Mouse (Mus musculus): Measurements from ENCODE around the gene Mat2a. TPM values are rescaled to one million over a fixed set of nuclear protein-coding genes. Genes with fewer than 3 reads are reported as not detected.

Gene Mat2a
- total and polyA plus RNA-seq, 3 experiments = 319 to 3,179 (median 357) TPM

DNA sequence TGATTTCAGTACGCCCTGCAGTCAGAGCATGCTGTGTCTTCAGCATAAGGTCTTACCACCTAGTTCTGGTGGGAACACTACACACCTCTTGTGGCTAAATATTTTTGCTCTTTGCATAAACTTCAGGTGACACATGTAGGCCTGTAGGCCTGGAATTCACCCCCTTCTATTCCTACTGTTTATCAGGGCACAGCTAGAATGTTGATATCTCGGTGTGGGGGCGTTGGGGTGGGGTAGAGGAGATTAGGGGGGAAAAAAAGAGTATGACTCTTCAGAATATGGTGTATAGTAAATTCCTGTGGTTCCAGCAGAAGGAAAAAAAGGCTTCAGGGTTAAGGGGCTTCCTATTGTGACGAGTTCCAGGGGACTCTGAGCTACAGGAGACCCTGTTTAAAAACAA, 17.2 kb upstream of the Mat2a start:
- TF ChIP-seq KAT2A (conservative IDR thresholded peaks at IDR 0.05; ENCODE audit: low read depth, low read length) = no peak
- no peak for TF ChIP-seq ELF1 (IDR thresholded peaks at IDR 0.05; ENCODE audit: low read depth, low read length)
- TF ChIP-seq NELFE (IDR thresholded peaks at IDR 0.05; ENCODE audit: low read depth, low read length) = 0 out of 2 replicates have a peak, but pooled peaks have one; percentile 24
- no peak for TF ChIP-seq USF2 (IDR thresholded peaks at IDR 0.05; ENCODE audit: borderline replicate concordance in 1 of 2, insufficient read depth in 1 of 2, low read depth in 1 of 2, low read length in 2 of 2)
- peak; percentile 50; the same call in 1 of the 2 replicates for TF ChIP-seq ETS1 (IDR thresholded peaks at IDR 0.05; ENCODE audit: low read depth, low read length)
- TF ChIP-seq GABPA (IDR thresholded peaks at IDR 0.05; ENCODE audit: low read depth, low read length) = no peak
- no peak for TF ChIP-seq BHLHE40 (IDR thresholded peaks at IDR 0.05; ENCODE audit: borderline replicate concordance, low read depth, low read length)
- peak; percentile 70 for TF ChIP-seq ZNF384 (IDR thresholded peaks at IDR 0.05; ENCODE audit: low read depth, low read length)
- TF ChIP-seq CHD1 (IDR thresholded peaks at IDR 0.05; ENCODE audit: low read depth, low read length) = no peak
- no peak for TF ChIP-seq TAL1 (IDR thresholded peaks at IDR 0.05; ENCODE audit: low read length)
- no peak for TF ChIP-seq POLR2A (IDR thresholded peaks at IDR 0.05; ENCODE audit: control insufficient read depth in 1 of 2, insufficient read depth in 1 of 2, low read depth in 1 of 2, low read length in 2 of 2, poor library complexity in 1 of 2)
- TF ChIP-seq UBTF (IDR thresholded peaks at IDR 0.05; ENCODE audit: borderline replicate concordance, insufficient read depth, low read depth, low read length) = no peak
- peak; percentile 76 for TF ChIP-seq MAZ (IDR thresholded peaks at IDR 0.05; ENCODE audit: low read depth, low read length)
- TF ChIP-seq MEF2A (IDR thresholded peaks at IDR 0.05; ENCODE audit: extremely low read depth, insufficient replicate concordance, low read depth, low read length, poor library complexity, severe bottlenecking) = peak; percentile 17; the same call in 1 of the 2 replicates
- peak; percentile 73 to 87 for TF ChIP-seq EP300 (IDR thresholded peaks at IDR 0.05; ENCODE audit: low read depth in 1 of 2, low read length in 2 of 2)
- TF ChIP-seq MYC (IDR thresholded peaks at IDR 0.05; ENCODE audit: low read depth, low read length) = no peak
- TF ChIP-seq CHD2 (IDR thresholded peaks at IDR 0.05; ENCODE audit: low read length) = no peak
- no peak for TF ChIP-seq HCFC1 (IDR thresholded peaks at IDR 0.05; ENCODE audit: low read depth, low read length)
- TF ChIP-seq MAX (IDR thresholded peaks at IDR 0.05; ENCODE audit: low read length) = no peak
- TF ChIP-seq ZKSCAN1 (IDR thresholded peaks at IDR 0.05; ENCODE audit: low read depth, low read length) = no peak
- peak; percentile 80 for TF ChIP-seq GATA1 (IDR thresholded peaks at IDR 0.05; ENCODE audit: low read depth, low read length)
- TF ChIP-seq ZC3H11A (IDR thresholded peaks at IDR 0.05; ENCODE audit: low read depth, low read length) = no peak
- no peak; the same call in 1 of the 2 replicates for TF ChIP-seq SMC3 (IDR thresholded peaks at IDR 0.05; ENCODE audit: low read depth, low read length)
- 0 out of 2 replicates have a peak, but pooled peaks have one; percentile 7 for TF ChIP-seq TBP (IDR thresholded peaks at IDR 0.05; ENCODE audit: low read depth, low read length)
- peak; percentile 37; the same call in 1 of the 2 replicates for TF ChIP-seq RCOR1 (IDR thresholded peaks at IDR 0.05; ENCODE audit: low read depth, low read length)
- TF ChIP-seq TCF12 (IDR thresholded peaks at IDR 0.05; ENCODE audit: low read depth, low read length) = peak; percentile 47; the same call in 1 of the 2 replicates
- TF ChIP-seq MXI1 (IDR thresholded peaks at IDR 0.05; ENCODE audit: low read depth, low read length) = no peak
- Histone ChIP-seq H3K27me3 (ENCODE audit: control insufficient read depth in 1 of 2, insufficient read depth in 2 of 2, low read length in 2 of 2) (no peaks in the 10 kb centered on the region), H3K27ac (ENCODE audit: control insufficient read depth, low read depth, low read length) (peak overlapping the region; percentile 63), H3K9me3 (replicated peaks; ENCODE audit: insufficient read depth, low read length) (no peaks in the 10 kb centered on the region), H3K36me3 (ENCODE audit: control insufficient read depth in 1 of 2, insufficient read depth in 2 of 2, low read length in 2 of 2) (peaks cover 0 to 26% of the 10 kb centered on the region in 2 experiments; a peak in 2 of 4 replicates), H3K4me1 (ENCODE audit: control insufficient read depth in 1 of 2, insufficient read depth in 2 of 2, low read length in 2 of 2) (peaks cover 23 to 36% of the 10 kb centered on the region in 2 experiments), H3K9ac (ENCODE audit: control insufficient read depth, low read depth, low read length, poor library complexity, severe bottlenecking) (peak overlapping the region; percentile 18; the same call in 1 of the 2 replicates), H3K79me2 (ENCODE audit: control insufficient read depth, insufficient read depth, low read length, poor library complexity) (no peaks in the 10 kb centered on the region), H3K4me3 (ENCODE audit: control insufficient read depth in 1 of 2, insufficient read depth in 1 of 2, low read depth in 2 of 2, low read length in 2 of 2) (no peak overlapping the region)
- DNase-seq (ENCODE audit: low read depth, low spot score) = peak; percentile 50

All from MEL (cell line).